Mouse (Mus musculus) cerebellum, postnatal 10 days (tissue): ENCODE measurements around the gene Ldlrad3.
A peak's percentile ranks its signal among the peaks of the same experiment; 100 is the strongest.

Experiments
- DNase-seq, 2 experiments: peaks; one replicate each; pipeline ENCODE4 v3.0.0; 2021; ENCODE audit warnings: mixed read lengths in 2 of 2

Ldlrad3 gene

DNA sequence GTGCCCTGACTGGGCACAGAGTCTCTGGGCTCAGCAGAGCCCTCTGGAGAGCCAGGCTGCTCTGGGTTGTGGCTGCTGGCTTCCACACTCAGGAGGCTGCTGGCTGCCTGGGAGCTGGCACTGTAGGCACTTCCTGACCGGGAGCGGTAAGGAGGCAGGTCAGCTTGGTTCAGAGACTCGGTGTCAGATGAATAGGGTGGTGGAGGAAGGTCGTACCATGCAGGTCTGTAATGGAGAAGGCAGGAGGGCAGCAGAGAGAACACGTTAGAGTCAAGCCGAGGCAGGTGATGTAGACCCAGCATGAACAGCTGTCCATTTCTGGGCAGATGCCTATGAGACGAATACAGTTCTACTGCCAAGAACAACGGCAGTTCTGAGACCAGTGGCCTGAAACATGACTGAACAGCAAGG, 233.2 kb downstream of the Ldlrad3 start:
- DNase-seq: peak; percentile 51 to 58

GRCm38 (mm10) chr2:101950716-101951520, 235.3 kb downstream of the Ldlrad3 start:
- no peak for DNase-seq

- no peak for DNase-seq
Measured at GRCm38 (mm10) chr2:101935006-101935405, 251.2 kb downstream of the Ldlrad3 start.

- DNase-seq: no peak
Measured at GRCm38 (mm10) chr2:101933301-101933700, 252.9 kb downstream of the Ldlrad3 start.

- DNase-seq: peak; percentile 29
Measured at GRCm38 (mm10) chr2:101932169-101932936, 253.8 kb downstream of the Ldlrad3 start.

GRCm38 (mm10) chr2:101925591-101926188, 260.5 kb downstream of the Ldlrad3 start:
- no peak for DNase-seq

GRCm38 (mm10) chr2:101925183-101925582, 261.0 kb downstream of the Ldlrad3 start:
- DNase-seq: no peak

- DNase-seq: no peak
Measured at GRCm38 (mm10) chr2:101923181-101923580, 263.0 kb downstream of the Ldlrad3 start.

DNA sequence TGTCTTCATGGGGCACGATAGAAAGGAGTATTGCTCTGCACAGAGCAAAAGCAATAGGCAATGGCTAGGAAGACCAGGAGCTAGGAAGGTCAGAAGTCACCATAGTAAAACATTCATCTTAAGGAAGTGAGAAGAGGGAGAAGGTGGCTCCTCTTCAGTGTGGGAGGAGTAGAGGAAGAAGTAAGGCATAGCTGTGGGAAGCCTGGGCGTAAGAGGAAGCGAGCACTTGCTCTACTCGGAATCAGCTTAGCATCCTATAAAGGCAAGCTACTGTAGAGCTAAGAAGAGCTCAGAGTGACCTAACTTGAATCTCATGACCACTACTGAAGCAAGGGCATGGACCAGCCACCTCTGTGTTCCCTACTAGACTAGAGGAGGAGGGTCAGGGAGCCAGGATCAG, 263.9 kb downstream of the Ldlrad3 start:
- DNase-seq: no peak

- no peak for DNase-seq
Measured at GRCm38 (mm10) chr2:101920136-101920554, 266.0 kb downstream of the Ldlrad3 start.

DNA sequence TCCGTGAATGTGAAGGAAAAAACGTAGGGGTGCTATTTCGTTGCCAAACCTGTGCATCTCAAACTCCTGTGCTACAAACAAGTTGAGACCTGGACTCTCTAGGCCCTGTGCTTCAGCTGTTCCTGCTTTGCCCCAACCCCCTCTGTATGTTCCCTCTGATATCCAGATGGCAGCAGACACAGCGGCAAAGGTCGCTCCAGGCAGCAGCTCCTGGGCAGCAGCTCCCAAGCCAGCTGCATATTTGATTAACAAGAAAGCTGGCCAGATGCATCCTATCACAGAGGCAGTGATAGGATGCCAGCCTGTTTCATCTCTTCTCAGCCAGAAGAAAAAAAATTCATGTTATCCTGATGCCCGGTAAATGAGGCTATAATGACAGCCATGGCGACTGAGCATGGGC, 267.7 kb downstream of the Ldlrad3 start:
- peak in 1 of 2 experiments; percentile 20 for DNase-seq

DNA sequence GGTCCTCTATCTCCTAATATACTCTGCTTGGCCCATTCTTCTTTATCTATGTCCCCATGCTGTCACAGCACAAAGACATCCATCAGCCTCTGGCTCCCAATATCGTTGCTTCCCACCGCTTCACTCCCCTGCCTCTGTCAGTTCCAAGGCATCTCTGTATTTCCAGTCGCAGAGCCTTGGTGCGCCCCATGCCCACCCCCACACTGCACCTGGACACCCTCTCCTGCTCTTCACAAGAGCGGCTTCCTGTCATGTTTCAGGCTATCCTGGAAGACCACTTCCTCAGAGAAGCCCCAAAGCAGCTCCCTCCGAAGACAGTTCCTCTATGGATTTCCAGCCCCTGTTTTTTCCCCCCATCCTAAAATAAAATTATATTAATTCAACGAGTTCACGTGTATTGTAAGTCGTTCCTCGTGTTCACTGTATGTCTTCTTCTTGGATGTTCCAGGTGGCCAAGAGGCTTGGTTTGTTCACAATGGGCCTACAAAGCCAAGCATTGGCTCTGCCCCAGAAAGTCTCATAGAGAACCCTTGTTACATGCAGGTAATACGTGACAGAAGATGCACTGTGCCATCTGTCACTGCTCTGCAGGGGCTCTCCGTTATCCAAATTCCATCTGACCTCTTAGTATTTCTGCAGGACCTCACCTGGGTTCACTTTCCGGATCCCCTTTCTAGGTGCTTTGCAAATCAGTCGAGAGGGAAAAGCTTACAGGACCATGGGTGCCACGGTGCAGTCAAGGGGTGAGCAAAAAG, 276.7 kb downstream of the Ldlrad3 start:
- DNase-seq: peak; percentile 78 to 85

DNA sequence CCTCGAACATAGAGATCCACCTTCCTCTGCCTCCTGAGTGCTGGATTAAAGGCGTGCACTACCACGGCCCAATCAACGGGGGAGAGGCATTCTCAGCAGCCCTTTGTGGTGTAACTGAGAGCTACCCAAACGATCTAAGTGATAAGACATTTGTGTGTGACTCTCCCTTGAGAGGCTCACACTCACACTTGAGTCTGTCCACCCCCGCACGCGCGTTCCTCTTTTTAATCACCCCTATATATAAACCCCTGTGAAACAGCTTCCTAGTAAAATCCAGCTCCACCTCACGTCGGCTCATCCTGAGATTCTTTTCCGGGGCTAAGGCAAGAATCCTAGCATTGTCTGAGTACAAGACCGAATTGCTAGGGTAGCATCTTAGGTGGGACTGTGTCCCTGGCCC, 277.4 kb downstream of the Ldlrad3 start:
- DNase-seq: no peak

- DNase-seq: peak; percentile 76 to 81
Measured at GRCm38 (mm10) chr2:101907386-101908022, 278.7 kb downstream of the Ldlrad3 start.

DNA sequence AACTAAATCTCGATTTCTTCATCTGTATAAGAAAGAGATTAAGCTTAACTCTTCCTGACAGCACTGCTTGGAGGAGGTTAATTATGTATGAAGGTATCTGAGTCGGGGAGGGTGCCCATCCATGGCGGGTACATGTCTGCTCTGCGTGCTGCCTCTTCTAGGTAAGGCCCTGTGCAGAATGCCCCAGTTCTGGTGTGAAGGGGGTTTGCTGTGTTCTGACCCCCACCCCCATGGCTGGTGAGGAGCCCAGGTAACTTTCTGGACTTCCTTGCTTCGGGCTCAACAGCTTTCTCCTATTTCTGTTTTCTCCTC, 279.9 kb downstream of the Ldlrad3 start:
- DNase-seq: peak in 1 of 2 experiments; percentile 37

DNA sequence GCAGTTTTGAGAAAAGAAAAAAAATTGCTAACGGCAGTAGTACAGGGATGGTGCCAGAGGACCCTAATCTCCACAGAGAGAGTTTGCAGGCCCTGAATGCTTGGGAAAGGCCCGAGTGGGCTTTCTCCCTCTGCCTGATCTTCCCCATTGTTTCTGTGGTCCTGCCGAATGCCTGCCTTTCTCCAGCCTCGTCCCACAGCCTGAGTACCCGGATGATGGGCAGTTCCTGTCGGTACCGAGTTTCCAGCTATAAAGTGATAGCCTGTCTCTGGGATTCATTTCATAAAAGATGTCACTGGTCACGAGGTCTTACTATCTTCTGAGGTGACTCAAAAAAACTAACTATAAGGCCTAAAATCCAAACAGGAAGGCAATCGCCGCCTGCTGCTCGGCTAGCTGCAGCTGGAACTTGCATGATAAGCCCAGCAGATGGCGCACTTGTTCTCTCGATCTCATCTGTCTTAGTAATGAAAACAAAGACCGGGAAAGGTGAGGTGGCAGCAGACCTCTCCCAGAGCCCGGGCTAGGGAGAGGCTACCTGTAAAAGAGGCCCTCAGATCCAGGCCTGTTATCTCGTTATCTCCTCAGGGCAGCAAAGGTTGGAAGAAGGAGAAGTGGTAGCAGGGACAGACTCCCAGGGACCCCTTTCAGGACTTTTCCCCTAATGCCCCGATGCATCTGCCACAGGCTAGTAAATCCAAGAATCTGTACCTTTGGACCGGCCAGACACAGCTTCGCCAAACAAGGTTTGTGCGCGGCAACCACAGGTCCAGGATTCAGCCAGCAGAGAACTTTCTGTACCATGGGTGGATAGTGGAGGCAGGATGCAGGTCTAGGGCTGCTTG, 280.4 kb downstream of the Ldlrad3 start:
- DNase-seq: peak; percentile 92 to 94

GRCm38 (mm10) chr2:101902196-101902595, 284.0 kb downstream of the Ldlrad3 start:
- no peak for DNase-seq
